Mouse (Mus musculus) right cerebral cortex, postnatal 14 days (tissue): ENCODE data around the gene Myo1d.

Experiments used
- DNase-seq: peaks from one replicate; pipeline ENCODE4 v3.0.0; 2022

Myo1d gene

GRCm38 (mm10) chr11:80602707-80603441 is 177.0 kb downstream of the Myo1d start:
- peak; percentile 69 for DNase-seq

GRCm38 (mm10) chr11:80602041-80602458 is 177.8 kb downstream of the Myo1d start:
- peak; percentile 32 for DNase-seq

- DNase-seq = no peak
Measured at GRCm38 (mm10) chr11:80601040-80601864, 178.6 kb downstream of the Myo1d start.

DNA sequence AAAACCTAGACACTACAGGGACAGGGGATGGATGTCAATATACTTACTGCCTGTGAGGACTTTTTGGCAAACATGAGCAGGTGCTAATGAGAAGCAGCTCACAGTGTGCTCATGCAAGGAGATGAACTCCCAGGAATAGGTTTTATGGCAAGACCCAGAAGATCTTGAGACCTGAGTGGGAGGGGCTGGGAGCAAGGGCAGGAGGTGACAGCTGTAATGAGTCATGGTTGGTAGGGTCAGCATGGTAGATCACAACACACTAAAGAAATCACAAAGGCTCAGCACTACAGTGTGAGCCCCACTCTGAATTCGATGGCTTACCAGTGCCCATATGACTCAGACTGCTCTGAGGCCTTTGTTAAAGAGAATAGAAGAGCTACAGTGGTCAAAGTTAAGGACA is 184.3 kb downstream of the Myo1d start:
- no peak for DNase-seq

GRCm38 (mm10) chr11:80589387-80589786 is 190.4 kb downstream of the Myo1d start:
- no peak for DNase-seq

DNA sequence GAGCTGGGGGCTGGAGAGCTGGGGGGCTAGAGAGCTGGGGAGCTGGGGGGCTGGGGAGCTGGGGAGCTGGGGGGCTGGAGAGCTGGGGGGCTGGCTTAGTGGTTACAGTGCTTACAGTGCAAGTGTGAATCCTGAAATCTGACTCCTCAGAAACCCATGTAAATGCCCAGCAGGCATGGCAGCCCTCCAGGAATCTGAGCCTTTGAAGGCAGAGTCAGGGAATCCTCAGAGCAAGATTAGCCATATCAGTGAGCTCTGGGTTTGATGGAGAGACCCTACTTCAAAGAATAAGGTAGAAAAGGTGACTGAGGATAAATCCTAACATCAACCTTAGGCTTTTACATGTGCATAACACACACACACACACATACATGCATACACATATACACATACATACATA is 194.1 kb downstream of the Myo1d start:
- no peak for DNase-seq

DNA sequence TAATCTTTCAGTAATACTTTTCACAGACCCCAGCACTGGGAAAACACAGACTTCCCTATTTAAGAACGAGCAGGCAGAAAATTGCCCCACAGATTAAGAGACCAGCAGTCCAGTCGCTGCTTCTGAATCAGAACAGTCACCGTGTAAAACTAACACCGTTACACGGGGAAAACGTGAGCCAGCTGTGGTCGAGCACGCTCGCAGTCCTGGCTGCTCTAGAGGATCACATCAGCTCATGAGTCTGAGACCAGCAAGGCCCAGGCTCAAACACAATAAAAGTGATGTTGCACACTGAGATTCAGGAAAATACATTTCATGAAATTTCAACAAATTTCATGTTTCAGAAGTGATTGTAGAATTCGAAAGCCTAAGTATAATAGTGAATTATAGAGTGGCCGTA is 194.6 kb downstream of the Myo1d start:
- no peak for DNase-seq

DNA sequence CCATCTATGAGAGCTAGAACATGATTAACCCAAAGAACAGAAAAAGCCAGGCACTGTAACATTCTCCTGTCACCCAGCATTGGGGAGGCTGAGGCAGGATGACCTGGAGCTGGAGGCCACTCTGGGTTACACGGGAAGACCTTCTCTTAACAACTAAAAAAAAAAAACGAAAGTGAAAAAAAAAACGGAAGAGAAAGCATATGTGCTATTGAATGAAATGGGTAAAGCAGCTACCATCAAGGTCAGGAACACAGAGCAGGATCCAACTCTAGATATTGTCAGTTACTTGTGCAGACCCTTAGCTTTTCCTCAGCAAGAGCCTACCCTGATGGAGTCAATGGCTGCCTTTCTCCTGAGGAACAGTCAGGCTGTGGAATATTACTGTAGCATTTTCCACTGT is 199.3 kb downstream of the Myo1d start:
- no peak for DNase-seq

DNA sequence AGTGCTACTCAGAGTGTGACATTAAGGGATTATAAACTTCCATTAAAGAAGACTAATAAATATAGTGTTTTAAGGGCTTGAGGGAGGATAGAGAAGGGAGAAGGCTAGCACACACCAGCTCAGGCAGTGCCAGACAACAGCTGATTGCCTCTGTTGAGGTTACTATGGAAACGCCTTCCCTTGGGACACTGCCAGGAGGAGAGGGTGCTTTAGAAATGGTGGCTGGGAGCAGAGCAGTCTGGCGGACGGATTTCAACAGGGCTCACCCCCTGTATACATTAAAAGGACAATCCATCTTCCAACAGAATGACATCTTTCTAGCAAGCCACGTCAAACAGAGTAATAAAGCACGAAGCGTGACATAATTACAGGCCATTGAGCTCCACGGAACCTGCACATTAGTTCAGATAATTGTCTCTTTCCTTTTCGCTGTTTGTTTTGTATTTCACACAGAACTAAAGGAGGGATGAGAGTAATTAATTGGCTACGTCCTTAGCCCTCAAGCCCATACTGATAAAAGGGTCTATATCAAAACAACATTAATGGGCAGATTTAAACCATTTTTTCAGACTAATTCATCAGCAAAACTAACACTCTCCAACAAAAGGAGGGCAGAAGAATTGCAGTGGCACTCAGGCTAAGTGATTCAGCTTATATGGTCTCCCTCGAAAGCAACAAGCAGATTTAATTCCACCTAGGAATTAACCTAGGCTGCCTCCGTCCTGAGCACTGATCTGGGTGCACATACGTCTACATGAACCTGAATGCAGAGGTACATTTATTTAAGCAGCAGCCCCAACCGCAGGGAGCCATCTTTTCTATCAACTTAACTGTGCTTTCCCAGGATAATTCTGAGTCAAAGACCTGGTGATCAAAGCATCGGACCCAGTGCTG is 201.8 kb downstream of the Myo1d start:
- peak; percentile 94 for DNase-seq

GRCm38 (mm10) chr11:80575794-80576193 is 204.0 kb downstream of the Myo1d start:
- no peak for DNase-seq

DNA sequence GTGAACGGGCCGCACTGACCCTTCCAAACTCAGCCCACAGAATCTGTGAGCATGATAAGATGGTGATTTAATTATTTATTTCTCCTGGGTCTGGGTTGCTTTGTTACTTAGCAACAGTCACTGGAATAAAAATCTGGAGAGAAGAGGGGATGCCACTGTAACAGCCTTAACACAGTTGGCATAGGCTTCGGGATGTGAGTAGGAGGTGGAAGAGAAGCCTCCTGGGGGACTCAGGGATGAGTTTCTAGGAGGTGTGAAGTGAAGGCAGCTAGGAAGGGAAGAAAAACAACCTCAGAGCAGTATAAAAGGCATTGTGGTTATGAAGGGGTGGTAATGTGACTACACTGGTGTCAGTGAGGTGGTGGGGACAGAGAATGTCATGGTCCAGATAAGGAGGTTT is 213.5 kb downstream of the Myo1d start:
- DNase-seq = no peak

- no peak for DNase-seq
Measured at GRCm38 (mm10) chr11:80564975-80565965, 214.6 kb downstream of the Myo1d start.

DNA sequence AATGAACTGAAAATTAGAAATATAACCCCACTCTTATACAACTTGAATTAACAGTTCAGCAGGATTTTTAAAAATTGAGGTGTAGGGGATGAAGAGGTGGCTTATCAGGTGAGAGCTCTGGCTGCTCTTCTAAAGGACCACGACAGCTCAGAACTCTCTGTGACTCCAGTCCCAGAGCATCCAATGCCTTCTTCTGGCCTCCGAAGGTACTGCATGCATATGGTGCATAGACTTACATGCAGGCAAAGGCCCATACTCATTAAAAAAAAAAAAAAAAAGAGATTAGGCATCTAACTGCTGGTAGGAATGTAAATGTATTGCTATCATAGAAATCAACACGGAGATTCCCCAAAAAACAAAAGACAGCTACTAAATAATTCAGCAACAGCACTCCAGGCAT is 217.3 kb downstream of the Myo1d start:
- peak; percentile 35 for DNase-seq

- no peak for DNase-seq
Measured at GRCm38 (mm10) chr11:80560770-80561169, 219.1 kb downstream of the Myo1d start.

DNA sequence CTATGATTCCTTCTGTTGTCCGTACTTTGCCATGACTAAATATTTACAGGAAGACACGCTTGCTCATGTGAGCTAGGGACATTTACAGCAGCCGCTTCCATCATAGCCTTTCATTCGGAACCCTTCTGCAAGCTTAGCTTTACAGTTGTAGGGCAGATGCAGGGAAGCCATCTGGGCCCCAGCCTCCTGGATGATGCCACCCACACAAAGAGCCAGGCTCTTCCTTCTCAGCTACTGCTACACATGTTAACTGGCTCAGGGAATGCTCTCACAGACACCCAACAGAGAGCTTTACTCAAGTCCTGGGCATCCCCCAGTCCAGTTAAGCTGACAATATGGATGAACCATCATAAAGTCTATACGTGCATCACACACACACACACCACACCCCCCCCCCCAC is 224.4 kb downstream of the Myo1d start:
- DNase-seq = peak; percentile 32

GRCm38 (mm10) chr11:80553046-80553445 is 226.8 kb downstream of the Myo1d start:
- no peak for DNase-seq

GRCm38 (mm10) chr11:80551634-80552033 is 228.2 kb downstream of the Myo1d start:
- no peak for DNase-seq

DNA sequence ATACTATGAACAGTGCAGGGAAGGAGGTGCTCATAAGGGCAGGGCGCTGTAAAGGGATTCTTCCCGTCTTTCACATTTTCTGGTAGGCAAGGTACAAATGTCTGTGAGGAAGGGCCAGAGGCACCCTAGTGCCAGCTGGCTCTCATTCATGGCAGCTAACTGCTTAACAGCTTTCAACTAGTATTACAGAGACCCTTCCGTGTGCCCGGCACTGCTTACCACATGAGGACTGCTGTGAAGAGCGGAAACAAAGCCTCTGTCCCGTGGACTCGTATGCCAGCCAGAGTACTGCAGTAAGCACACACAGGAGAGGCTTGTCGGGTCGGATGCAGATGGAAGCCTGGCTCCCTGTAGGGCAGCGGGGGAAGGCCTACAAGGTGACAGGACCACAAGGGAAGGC is 229.6 kb downstream of the Myo1d start:
- DNase-seq = no peak

- no peak for DNase-seq
Measured at GRCm38 (mm10) chr11:80549854-80550253, 230.0 kb downstream of the Myo1d start.

DNA sequence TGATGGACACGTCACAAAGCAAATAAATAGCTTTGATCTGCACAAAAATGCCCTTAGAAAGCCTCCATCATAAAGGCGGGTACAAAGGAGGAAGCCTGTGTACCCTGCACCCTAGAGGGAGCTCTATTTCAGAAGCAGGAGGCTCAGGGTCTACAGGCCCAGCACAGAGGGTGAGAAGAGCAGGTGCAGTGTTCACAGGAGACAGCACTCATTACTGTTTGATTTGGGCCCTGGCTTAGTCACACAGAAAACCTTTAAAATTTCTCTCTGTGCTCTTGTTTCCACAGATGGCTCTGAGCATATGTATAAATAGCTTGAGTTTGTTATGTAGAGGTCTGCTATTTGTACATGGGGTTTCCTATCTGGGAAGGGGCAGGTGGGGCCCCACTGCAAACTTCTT is 233.6 kb downstream of the Myo1d start:
- no peak for DNase-seq

DNA sequence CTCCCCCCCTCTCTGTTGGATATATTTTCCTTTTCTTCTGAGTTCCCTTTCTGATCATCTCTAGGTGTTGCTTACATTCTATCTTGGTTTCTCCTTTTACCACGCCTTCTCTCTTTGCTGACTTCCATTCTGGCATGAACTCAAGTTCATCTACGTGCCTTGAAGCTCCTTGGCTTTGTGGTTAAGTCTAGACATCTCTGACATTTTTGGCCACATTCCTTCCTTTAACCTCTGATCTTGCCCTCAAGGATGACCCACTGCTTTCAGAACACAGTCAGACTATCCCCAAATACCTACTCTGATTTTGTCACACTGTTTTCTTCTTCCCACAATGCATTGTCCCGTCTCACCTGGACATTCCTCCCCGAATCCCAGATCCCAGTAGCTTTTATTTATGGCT is 240.8 kb downstream of the Myo1d start:
- DNase-seq = no peak

DNA sequence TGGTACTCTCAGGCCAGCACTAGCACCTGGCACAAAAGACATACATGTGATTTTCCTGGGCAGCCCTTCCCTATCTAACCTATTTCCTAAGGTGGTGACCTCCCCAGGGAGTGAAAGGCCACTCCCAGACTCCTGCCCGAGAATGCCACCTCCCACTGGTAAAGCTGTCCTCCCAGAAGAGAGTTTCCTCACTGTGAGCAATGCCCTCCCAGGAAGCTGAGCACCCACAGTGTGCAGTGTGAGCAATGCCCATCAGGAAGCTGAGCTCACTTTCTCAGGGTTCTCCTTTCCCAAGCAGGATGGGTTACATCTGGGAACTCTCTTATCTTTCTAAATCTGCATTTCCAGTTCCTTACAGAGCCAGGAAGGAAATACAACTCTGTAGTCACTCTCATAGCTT is 246.9 kb downstream of the Myo1d start:
- no peak for DNase-seq
